Mouse (Mus musculus): ENCODE data around the gene Fam98c.
"Not testable (repeated sequence)": the region's sequence is repeated elsewhere in the genome, so short reads cannot be mapped to it uniquely, and the experiment has no call there.

GRCm38 (mm10) chr7:29194230-29194629 lies 38.2 kb upstream of the Fam98c start:
- not testable (repeated sequence) for TF ChIP-seq CTCF (IDR thresholded peaks at IDR 0.05; ENCODE audit: borderline replicate concordance, insufficient read depth, low read depth, low read length); POLR2A (IDR thresholded peaks at IDR 0.05; ENCODE audit: borderline replicate concordance, insufficient read depth, low read length)

Data from cerebellum, adult 2 months (tissue).